Mouse (Mus musculus): Measurements from ENCODE around the gene Kif22. TPM values are rescaled to one million over a fixed set of nuclear protein-coding genes. Genes with fewer than 3 reads are reported as not detected.
A peak's percentile ranks its signal among the peaks of the same experiment; 100 is the strongest.

Kif22 gene
- polyA plus RNA-seq, 2 experiments = 60.1 to 101 TPM

GRCm38 (mm10) chr7:127009307-127010085, 32.8 kb downstream of the Kif22 start:
- H3K27ac ChIP-seq = peak overlapping the region; percentile 94
- no peaks in the 10 kb centered on the region for H3K9me3 ChIP-seq (ENCODE audit: control insufficient read depth, low read length)
- no peak for DNase-seq (ENCODE audit: low read depth in 3 of 3, low spot score in 3 of 3)
- no peak overlapping the region; the same call in 1 of the 2 replicates for H3K9ac ChIP-seq (replicated peaks)
- no peak overlapping the region for H3K4me3 ChIP-seq (ENCODE audit: insufficient read depth in 1 of 2, low read depth in 2 of 2, low read length in 2 of 2)
- TF ChIP-seq CTCF (IDR thresholded peaks at IDR 0.05; ENCODE audit: low read depth) (no peak), EP300 (IDR thresholded peaks at IDR 0.05; ENCODE audit: low read depth) (no peak)
- H3K27me3 ChIP-seq (ENCODE audit: control insufficient read depth, insufficient read depth, low read length) = no peaks in the 10 kb centered on the region
- peak overlapping the region; percentile 60 for H3K4me2 ChIP-seq (ENCODE audit: low read depth)
- 74% methylated on average over 17 of the region's 17 CpGs for WGBS (ENCODE audit: insufficient replicate concordance)
- H3K36me3 ChIP-seq (replicated peaks; ENCODE audit: control insufficient read depth, insufficient read depth, low read depth) = peaks cover 3% of the 10 kb centered on the region; the same call in 1 of the 2 replicates
- ATAC-seq (ENCODE audit: insufficient read depth) = no peak
- peaks cover 19 to 26% of the 10 kb centered on the region in 2 experiments for H3K4me1 ChIP-seq (replicated peaks; ENCODE audit: control insufficient read depth in 2 of 2, insufficient read depth in 2 of 2, low read length in 1 of 2)

- Histone ChIP-seq H3K27me3 (ENCODE audit: control insufficient read depth, insufficient read depth, low read length) (no peaks in the 10 kb centered on the region), H3K9ac (replicated peaks) (peak overlapping the region; percentile 65), H3K36me3 (replicated peaks; ENCODE audit: control insufficient read depth, insufficient read depth, low read depth) (peaks cover 3% of the 10 kb centered on the region; the same call in 1 of the 2 replicates), H3K4me2 (ENCODE audit: low read depth) (peak overlapping the region; percentile 60), H3K4me3 (ENCODE audit: insufficient read depth in 1 of 2, low read depth in 2 of 2, low read length in 2 of 2) (no peak overlapping the region), H3K9me3 (ENCODE audit: control insufficient read depth, low read length) (no peaks in the 10 kb centered on the region), H3K27ac (peak overlapping the region; percentile 94), H3K4me1 (replicated peaks; ENCODE audit: control insufficient read depth in 2 of 2, insufficient read depth in 2 of 2, low read length in 1 of 2) (peaks cover 19 to 22% of the 10 kb centered on the region in 2 experiments)
- TF ChIP-seq EP300 (IDR thresholded peaks at IDR 0.05; ENCODE audit: low read depth) (no peak), CTCF (IDR thresholded peaks at IDR 0.05; ENCODE audit: low read depth) (no peak)
- DNase-seq (ENCODE audit: low read depth in 3 of 3, low spot score in 3 of 3) = peak; percentile 66 to 76 (median 69)
- ATAC-seq (ENCODE audit: insufficient read depth) = peak; percentile 95
- 32% methylated on average over 9 of the region's 9 CpGs for WGBS (ENCODE audit: insufficient replicate concordance)
Measured at GRCm38 (mm10) chr7:127008239-127009019, 33.8 kb downstream of the Kif22 start.

DNA sequence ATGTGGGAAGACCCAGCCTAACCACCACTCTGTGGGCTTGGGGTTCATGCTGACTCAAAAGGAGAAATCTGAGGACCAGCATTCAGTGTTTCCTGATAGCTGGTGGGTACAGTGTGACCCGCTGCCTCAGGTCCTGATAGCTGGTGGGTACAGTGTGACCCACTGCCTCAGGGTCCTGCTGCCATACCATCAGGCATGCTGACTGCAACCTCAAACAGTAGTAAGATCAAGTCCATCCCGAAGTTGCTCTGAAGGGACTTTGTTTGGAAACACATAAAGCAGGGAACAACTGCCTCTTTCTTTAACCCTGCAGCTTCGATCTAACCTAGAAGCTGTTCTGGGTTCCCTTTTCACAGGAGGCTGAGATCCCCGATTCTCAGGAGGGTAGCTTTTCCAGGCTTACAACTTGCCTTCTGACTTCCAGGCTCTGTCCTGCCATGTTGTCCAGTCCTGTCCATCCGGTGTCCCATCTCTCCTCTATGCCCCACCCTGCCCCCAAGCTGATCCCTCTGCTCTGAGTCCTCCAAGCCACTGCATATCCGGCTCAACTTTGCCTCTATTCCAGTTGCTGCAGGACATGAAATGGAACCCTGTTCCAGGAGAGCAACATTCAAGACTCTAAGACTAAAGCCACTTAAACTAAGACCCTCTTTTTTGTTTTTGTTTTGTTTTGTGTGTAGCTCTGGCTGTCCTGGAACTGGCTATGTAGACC, 34.8 kb downstream of the Kif22 start:
- Histone ChIP-seq H3K4me1 (replicated peaks; ENCODE audit: control insufficient read depth in 2 of 2, insufficient read depth in 2 of 2, low read length in 1 of 2) (peaks cover 19 to 22% of the 10 kb centered on the region in 2 experiments), H3K36me3 (replicated peaks; ENCODE audit: control insufficient read depth, insufficient read depth, low read depth) (peaks cover 3% of the 10 kb centered on the region; the same call in 1 of the 2 replicates), H3K4me3 (ENCODE audit: insufficient read depth in 1 of 2, low read depth in 2 of 2, low read length in 2 of 2) (no peak overlapping the region), H3K9ac (replicated peaks) (no peak overlapping the region; the same call in 1 of the 2 replicates), H3K27me3 (ENCODE audit: control insufficient read depth, insufficient read depth, low read length) (no peaks in the 10 kb centered on the region), H3K9me3 (ENCODE audit: control insufficient read depth, low read length) (no peaks in the 10 kb centered on the region), H3K27ac (no peak overlapping the region), H3K4me2 (ENCODE audit: low read depth) (no peak overlapping the region)
- DNase-seq (ENCODE audit: low read depth in 3 of 3, low spot score in 3 of 3) (no peak), ATAC-seq (ENCODE audit: insufficient read depth) (no peak)
- 76% methylated on average over 6 of the region's 6 CpGs for WGBS (ENCODE audit: insufficient replicate concordance)
- TF ChIP-seq CTCF (IDR thresholded peaks at IDR 0.05; ENCODE audit: low read depth) (no peak), EP300 (IDR thresholded peaks at IDR 0.05; ENCODE audit: low read depth) (no peak)

DNA sequence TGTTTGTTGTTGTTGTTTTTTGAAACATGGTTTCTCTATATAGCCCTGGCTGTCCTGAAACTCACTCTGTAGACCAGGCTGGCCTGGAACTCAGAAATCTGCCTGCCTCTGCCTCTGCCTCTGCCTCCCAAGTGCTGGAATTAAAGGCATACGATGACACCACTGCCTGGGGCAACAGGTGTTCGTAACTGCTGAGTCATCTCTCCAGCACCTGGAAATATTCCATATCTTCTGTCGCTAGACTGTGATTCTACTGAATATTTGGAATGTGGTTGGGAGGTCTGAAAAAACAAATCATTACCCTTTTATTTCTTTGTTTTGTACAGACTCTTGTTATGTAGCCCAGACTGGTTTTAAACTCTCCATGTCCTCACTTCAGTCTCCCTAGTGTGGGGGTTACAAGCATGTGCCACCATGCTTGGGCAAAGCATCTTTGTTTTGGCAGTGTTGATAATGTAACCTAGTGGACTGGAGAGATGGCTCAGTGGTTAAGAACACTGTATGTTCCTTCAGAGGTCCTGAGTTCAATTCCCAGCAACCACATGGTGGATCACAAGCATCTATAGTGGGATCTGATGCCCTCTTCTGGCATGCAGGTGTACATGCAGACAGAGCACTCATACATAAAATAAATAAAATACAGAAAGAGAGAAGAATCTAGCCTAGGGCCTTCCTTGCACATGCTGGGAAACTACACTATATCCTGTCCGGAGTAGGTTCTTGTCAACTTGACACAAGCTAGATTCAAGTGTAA, 38.0 kb downstream of the Kif22 start:
- TF ChIP-seq EP300 (IDR thresholded peaks at IDR 0.05; ENCODE audit: low read depth) = no peak
- TF ChIP-seq CTCF (IDR thresholded peaks at IDR 0.05; ENCODE audit: low read depth) = peak; percentile 52
- WGBS (ENCODE audit: insufficient replicate concordance) = 67% methylated on average over 4 of the region's 4 CpGs

More for the DNA sequence above, 38.0 kb downstream of the Kif22 start:
- Histone ChIP-seq H3K4me1 (replicated peaks; ENCODE audit: control insufficient read depth in 2 of 2, insufficient read depth in 2 of 2, low read length in 1 of 2) (peaks cover 14 to 18% of the 10 kb centered on the region in 2 experiments), H3K4me3 (ENCODE audit: insufficient read depth in 1 of 2, low read depth in 2 of 2, low read length in 2 of 2) (no peak overlapping the region), H3K9me3 (ENCODE audit: control insufficient read depth, low read length) (no peaks in the 10 kb centered on the region), H3K36me3 (replicated peaks; ENCODE audit: control insufficient read depth, insufficient read depth, low read depth) (no peaks in the 10 kb centered on the region), H3K27ac (no peak overlapping the region), H3K27me3 (ENCODE audit: control insufficient read depth, insufficient read depth, low read length) (no peaks in the 10 kb centered on the region), H3K4me2 (ENCODE audit: low read depth) (no peak overlapping the region), H3K9ac (replicated peaks) (no peak overlapping the region)
- ATAC-seq (ENCODE audit: insufficient read depth) = no peak
- no peak for DNase-seq (ENCODE audit: low read depth in 3 of 3, low spot score in 3 of 3)

All from liver, embryonic 14.5 days (tissue).